Mouse (Mus musculus) thymus, adult 2 months (tissue): ENCODE data around the gene Selenon. TPM values are rescaled to one million over a fixed set of nuclear protein-coding genes. Genes with fewer than 3 reads are reported as not detected.
"Not testable (repeated sequence)": the region's sequence is repeated elsewhere in the genome, so short reads cannot be mapped to it uniquely, and the experiment has no call there.

ENCODE experiments used
- DNase-seq: peaks from one replicate; pipeline ENCODE4 v3.0.0; 2021
- H3K27ac ChIP-seq: fragments of 200-500 bp; 2 replicates; pipeline ENCODE4 v1.5.1; 2012; ENCODE audit warnings: low read length, control low read depth; ENCODE audit not compliant: control insufficient read depth, insufficient read depth
- H3K27me3 ChIP-seq: fragments of 200-500 bp; 2 replicates; pipeline ENCODE4 v1.6.1; 2012; ENCODE audit warnings: mild to moderate bottlenecking, low read length, moderate library complexity, mixed read lengths; ENCODE audit not compliant: control insufficient read depth, insufficient read depth
- H3K36me3 ChIP-seq: fragments of 200-500 bp; 2 replicates; pipeline ENCODE4 v1.6.1; 2012; ENCODE audit warnings: mild to moderate bottlenecking, low read length, moderate library complexity; ENCODE audit not compliant: control insufficient read depth, insufficient read depth
- H3K4me1 ChIP-seq: fragments of 200-500 bp; replicated peaks from 2 replicates; pipeline ENCODE4 v1.6.1; 2012; ENCODE audit warnings: low read length; ENCODE audit not compliant: control insufficient read depth, insufficient read depth
- H3K4me3 ChIP-seq: fragments of 200-500 bp; 2 replicates; pipeline ENCODE4 v1.5.1; 2012; ENCODE audit warnings: mild to moderate bottlenecking, low read length, control low read depth, moderate library complexity; ENCODE audit not compliant: control insufficient read depth, insufficient read depth
- CTCF ChIP-seq: fragments of 200-500 bp; IDR thresholded peaks from 2 replicates; pipeline ENCODE4 v1.5.1; 2012; ENCODE audit warnings: mild to moderate bottlenecking, control low read depth, low read length, moderate library complexity, borderline replicate concordance; ENCODE audit not compliant: control insufficient read depth, poor library complexity, insufficient read depth; ENCODE audit errors: extremely low read depth
- POLR2A ChIP-seq: fragments of 200-500 bp; IDR thresholded peaks from 2 replicates; pipeline ENCODE4 v1.6.1; 2012; ENCODE audit warnings: mild to moderate bottlenecking, low read length, control low read depth, moderate library complexity; ENCODE audit not compliant: control insufficient read depth, poor library complexity, insufficient read depth; ENCODE audit errors: extremely low read depth
- WGBS: fragments of 180-500 bp; shearing (Covaris S2); methylation state at CpG from one replicate; pipeline ENCODE4 v1.1.7; 2018; 5-methylcytosine and 5-hydroxymethylcytosine counted together
- polyA plus RNA-seq: library from polyadenylated mRNA; depleted of rRNA; stranded (reverse); fragments of >200 nt; gene quantifications from 2 replicates; pipeline ENCODE4 v1.2.3, GENCODE M21; 2012; rRNA removed

Gene Selenon
- polyA plus RNA-seq, 1 experiment = 9.1 TPM

- WGBS = 9% methylated on average over 16 of the region's 16 CpGs
- Histone ChIP-seq H3K27me3 (no peaks in the 10 kb centered on the region), H3K27ac (peak overlapping the region; percentile 89)
These were observed 57.0 kb downstream of the Selenon start for GRCm38 (mm10) chr4:134494780-134495545.

GRCm38 (mm10) chr4:134494161-134494560, 57.8 kb downstream of the Selenon start:
- not testable (repeated sequence) for H3K27ac ChIP-seq, H3K4me3 ChIP-seq, H3K36me3 ChIP-seq, DNase-seq, H3K27me3 ChIP-seq
- H3K4me1 ChIP-seq = peaks cover 50% of the 10 kb centered on the region
- WGBS = 83% methylated on average over 6 of the region's 6 CpGs

More at GRCm38 (mm10) chr4:134494780-134495545, 57.0 kb downstream of the Selenon start:
- DNase-seq = peak; percentile 80
- no peak for TF ChIP-seq CTCF
- TF ChIP-seq POLR2A = no peak
- Histone ChIP-seq H3K4me1 (peaks cover 47% of the 10 kb centered on the region), H3K36me3 (no peaks in the 10 kb centered on the region), H3K4me3 (no peak overlapping the region)

DNA sequence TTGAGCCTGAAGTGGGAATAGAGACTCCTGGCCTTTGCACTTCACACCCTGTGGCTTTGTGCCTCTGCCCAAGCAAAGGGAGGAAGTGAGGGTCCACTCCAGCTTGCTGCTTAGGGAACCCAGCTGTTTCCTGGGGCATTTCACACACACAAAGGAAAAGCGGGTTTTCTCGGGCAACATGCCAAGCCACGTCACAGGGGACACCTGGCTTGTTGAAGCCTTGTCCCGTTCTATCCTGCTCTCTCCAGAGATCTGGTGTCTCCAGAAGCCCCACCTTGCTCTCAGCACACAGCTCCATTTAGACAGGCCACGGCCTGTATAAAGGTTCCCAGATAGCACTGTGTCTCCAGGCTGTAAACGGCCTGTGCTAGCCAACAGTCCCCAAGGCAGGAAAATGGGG, 60.2 kb downstream of the Selenon start:
- Histone ChIP-seq H3K4me1 (peaks cover 39% of the 10 kb centered on the region), H3K27ac (no peak overlapping the region), H3K27me3 (no peaks in the 10 kb centered on the region), H3K4me3 (no peak overlapping the region), H3K36me3 (no peaks in the 10 kb centered on the region)
- no peak for TF ChIP-seq CTCF
- no peak for TF ChIP-seq POLR2A
- 15% methylated on average over 6 of the region's 6 CpGs for WGBS
- DNase-seq = no peak

DNA sequence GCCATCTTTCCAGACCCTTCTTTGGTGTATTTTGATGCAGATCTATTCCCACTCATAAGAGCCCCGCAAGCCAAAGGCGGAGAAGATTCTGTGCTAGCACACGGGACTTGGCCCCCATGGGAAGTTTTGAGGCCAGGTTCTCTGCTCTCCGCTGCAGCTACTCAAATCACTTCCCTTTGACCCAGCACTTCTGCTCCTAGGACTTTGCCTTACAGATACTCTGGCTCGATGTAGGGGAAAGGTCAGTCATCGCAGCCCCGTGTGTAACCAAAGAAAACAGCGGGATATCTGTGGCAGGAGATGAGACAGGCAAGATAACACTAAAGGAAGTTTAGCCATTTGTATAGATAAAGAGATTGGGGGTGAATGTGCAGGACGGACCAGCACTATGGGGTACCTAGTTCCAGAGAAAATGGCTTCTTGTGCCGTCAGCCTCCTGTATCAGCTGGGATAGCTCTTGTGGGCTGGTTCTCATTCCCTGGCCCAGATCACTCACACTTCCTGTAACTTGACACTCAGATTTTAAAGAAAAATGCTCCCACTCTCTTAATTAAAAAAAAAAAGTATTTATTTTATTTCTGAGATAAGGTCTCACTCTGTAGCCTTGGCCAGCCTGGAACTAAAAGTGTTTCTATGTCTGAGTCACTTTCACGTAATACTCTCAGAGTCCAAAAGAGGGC, 61.8 kb downstream of the Selenon start:
- Histone ChIP-seq H3K4me1 (peaks cover 24% of the 10 kb centered on the region), H3K36me3 (no peaks in the 10 kb centered on the region), H3K4me3 (no peak overlapping the region), H3K27me3 (no peaks in the 10 kb centered on the region), H3K27ac (no peak overlapping the region)
- TF ChIP-seq CTCF (no peak), POLR2A (no peak)
- WGBS = 83% methylated on average over 11 of the region's 11 CpGs
- no peak for DNase-seq

GRCm38 (mm10) chr4:134488211-134488610, 63.8 kb downstream of the Selenon start:
- Histone ChIP-seq H3K27ac (no peak overlapping the region), H3K4me3 (no peak overlapping the region)

More at GRCm38 (mm10) chr4:134488211-134488610, 63.8 kb downstream of the Selenon start:
- WGBS = over 99% methylated on average over 5 of the region's 5 CpGs
- Histone ChIP-seq H3K4me1 (peaks cover 15% of the 10 kb centered on the region), H3K27me3 (no peaks in the 10 kb centered on the region), H3K36me3 (no peaks in the 10 kb centered on the region)
- no peak for DNase-seq
- TF ChIP-seq POLR2A (no peak), CTCF (no peak)

Other genes starting within 250 kb of the Selenon start
- 0.43 and 5.9 TPM in 2 replicates for gene Trim63, start 237.0 kb downstream of the Selenon start, polyA plus RNA-seq
- gene Slc30a2, start 209.0 kb downstream of the Selenon start, polyA plus RNA-seq = 1.1 and 2.0 TPM in 2 replicates
- gene Extl1, start 168.3 kb downstream of the Selenon start, polyA plus RNA-seq = 8.9 and 10.3 TPM in 2 replicates
- gene Pafah2, start 155.8 kb downstream of the Selenon start, polyA plus RNA-seq = 12.2 and 12.3 TPM in 2 replicates
- gene Stmn1, start 83.8 kb downstream of the Selenon start, polyA plus RNA-seq = 134 and 274 TPM in 2 replicates
- 47.6 and 52.0 TPM in 2 replicates for gene Paqr7, start 55.5 kb downstream of the Selenon start, polyA plus RNA-seq
- 2.1 and 3.8 TPM in 2 replicates for gene Aunip, start 41.2 kb downstream of the Selenon start, polyA plus RNA-seq
- gene Mtfr1l, start 16.8 kb downstream of the Selenon start, polyA plus RNA-seq = 69.2 and 77.3 TPM in 2 replicates
- 4.4 and 5.5 TPM in 2 replicates for gene Man1c1, start 152.1 kb upstream of the Selenon start, polyA plus RNA-seq
- 25.3 and 26.0 TPM in 2 replicates for gene Ldlrap1, start 215.9 kb upstream of the Selenon start, polyA plus RNA-seq